Mouse (Mus musculus) neural tube, embryonic 12.5 days (tissue): ENCODE results near the gene Imp3. TPM values are rescaled to one million over a fixed set of nuclear protein-coding genes. Genes with fewer than 3 reads are reported as not detected.

Source experiments
- ATAC-seq: fragments of 200-750 bp; cut with Nextera tagmentation; 2 replicates; pipeline ENCODE4 v1.8.0; 2017; ENCODE audit warnings: low read depth, mild to moderate bottlenecking, moderate TSS enrichment, moderate library complexity; ENCODE audit not compliant: low FRiP score
- H3K27ac ChIP-seq: fragments of 300-500 bp; sonication (generic); 2 replicates; pipeline ENCODE4 v1.5.1; 2016
- H3K27me3 ChIP-seq: fragments of 300-500 bp; sonication (generic); replicated peaks from 2 replicates; pipeline ENCODE4 v1.6.1; 2016; ENCODE audit warnings: mild to moderate bottlenecking
- H3K36me3 ChIP-seq: fragments of 300-500 bp; sonication (generic); 2 replicates; pipeline ENCODE4 v1.6.1; 2016; ENCODE audit warnings: mild to moderate bottlenecking
- H3K4me1 ChIP-seq: fragments of 300-500 bp; sonication (generic); 2 replicates; pipeline ENCODE4 v1.6.1; 2016
- H3K4me2 ChIP-seq: fragments of 300-500 bp; sonication (generic); replicated peaks from 2 replicates; pipeline ENCODE4 v1.6.1; 2016; ENCODE audit warnings: mild to moderate bottlenecking
- H3K4me3 ChIP-seq: fragments of 300-500 bp; sonication (generic); 2 replicates; pipeline ENCODE4 v1.5.1; 2016
- H3K9ac ChIP-seq: fragments of 300-500 bp; sonication (generic); 2 replicates; pipeline ENCODE4 v1.6.1; 2016; ENCODE audit warnings: mild to moderate bottlenecking
- H3K9me3 ChIP-seq: fragments of 300-500 bp; sonication (generic); 2 replicates; pipeline ENCODE4 v1.6.1; 2016; ENCODE audit warnings: mild to moderate bottlenecking
- WGBS: fragments of 180-500 bp; shearing (Covaris S2); methylation state at CpG from one replicate; pipeline ENCODE4 v1.1.7; 2016; 5-methylcytosine and 5-hydroxymethylcytosine counted together
- polyA plus RNA-seq: library from polyadenylated mRNA; unstranded; fragments of >200 nt; fragmentation: Nextera tagmentation; extraction: Ambion mirVana; gene quantifications from 2 replicates; pipeline ENCODE4 v1.2.1, GENCODE M21; 2016

Gene Imp3
- polyA plus RNA-seq, result 67.8 and 71.7 TPM in 2 replicates

DNA sequence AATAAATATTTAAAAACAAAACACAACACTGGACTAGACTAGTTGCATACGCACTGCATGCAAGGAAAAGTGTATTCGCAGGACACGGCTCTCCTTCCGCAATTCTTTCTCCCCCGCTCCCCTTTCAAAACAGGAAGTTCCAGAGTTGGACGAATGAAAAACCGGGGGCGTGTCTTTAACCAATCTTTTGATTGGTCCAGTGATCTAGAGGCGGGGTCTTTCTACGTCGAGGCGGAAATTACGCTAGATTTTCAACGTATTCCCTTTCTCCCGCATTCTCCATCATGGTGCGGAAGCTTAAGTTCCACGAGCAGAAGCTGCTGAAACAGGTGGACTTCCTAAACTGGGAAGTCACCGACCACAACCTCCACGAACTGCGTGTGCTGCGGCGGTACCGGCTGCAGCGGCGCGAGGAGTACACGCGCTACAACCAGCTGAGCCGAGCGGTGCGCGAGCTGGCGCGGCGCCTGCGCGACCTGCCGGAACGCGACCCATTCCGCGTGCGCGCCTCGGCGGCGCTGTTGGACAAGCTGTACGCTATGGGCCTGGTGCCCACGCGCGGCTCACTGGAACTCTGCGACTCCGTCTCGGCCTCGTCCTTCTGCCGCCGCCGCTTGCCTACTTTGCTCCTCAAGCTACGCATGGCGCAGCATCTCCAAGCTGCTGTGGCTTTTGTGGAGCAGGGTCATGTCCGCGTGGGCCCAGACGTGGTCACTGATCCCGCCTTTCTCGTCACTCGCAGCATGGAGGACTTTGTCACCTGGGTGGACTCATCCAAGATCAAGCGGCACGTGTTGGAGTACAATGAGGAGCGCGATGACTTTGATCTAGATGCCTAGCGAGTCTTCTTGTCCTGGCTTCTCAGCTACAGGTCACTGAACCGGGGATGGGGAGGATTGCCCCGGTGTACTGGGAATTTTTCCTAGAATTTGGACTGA lies at the start of gene Imp3:
Imp3 (plus strand) TSS at position 253 of the 938 bp plus-strand sequence.
- Histone ChIP-seq H3K4me1 (peaks cover 15% of the 10 kb centered on the region), H3K36me3 (no peaks in the 10 kb centered on the region), H3K27me3 (no peaks in the 10 kb centered on the region), H3K27ac (peak within 1 kb of the TSS; percentile 65; the same call in 1 of the 2 replicates), H3K9me3 (no peaks in the 10 kb centered on the region), H3K9ac (peak within 1 kb of the TSS; percentile 65), H3K4me3 (peak within 1 kb of the TSS; percentile 59), H3K4me2 (peak within 1 kb of the TSS; percentile 91)
- ATAC-seq, result peak; percentile 92
- WGBS, result under 1% methylated on average over 73 of the region's 73 CpGs

DNA sequence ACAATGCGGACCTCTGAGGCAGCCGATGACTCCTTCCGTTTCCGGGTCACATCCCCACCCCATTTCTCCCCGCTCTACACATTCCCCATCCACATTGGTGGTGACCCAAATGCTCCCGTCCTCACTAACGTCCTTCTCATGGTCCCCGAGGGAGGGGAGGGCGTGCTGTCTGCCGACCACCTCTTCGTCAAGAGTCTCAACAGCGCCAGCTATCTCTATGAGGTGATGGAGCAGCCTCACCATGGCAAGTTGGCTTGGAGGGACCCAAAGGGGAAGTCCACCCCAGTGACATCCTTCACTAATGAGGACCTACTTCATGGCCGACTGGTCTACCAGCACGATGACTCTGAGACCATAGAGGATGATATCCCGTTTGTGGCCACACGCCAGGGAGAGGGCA lies 49.7 kb upstream of the Imp3 start:
- no peak overlapping the region for H3K27ac ChIP-seq
- H3K4me1 ChIP-seq, result peaks cover 7% of the 10 kb centered on the region; the same call in 1 of the 2 replicates
- H3K27me3 ChIP-seq, result 0 out of 2 replicates have a peak, but pooled peaks cover 3% of the 10 kb centered on the region
- 94% methylated on average over 16 of the region's 16 CpGs for WGBS
- H3K9me3 ChIP-seq, result no peaks in the 10 kb centered on the region
- no peaks in the 10 kb centered on the region; the same call in 1 of the 2 replicates for H3K36me3 ChIP-seq
- H3K4me2 ChIP-seq, result no peak overlapping the region
- H3K4me3 ChIP-seq, result no peak overlapping the region
- H3K9ac ChIP-seq, result no peak overlapping the region
- ATAC-seq, result no peak

DNA sequence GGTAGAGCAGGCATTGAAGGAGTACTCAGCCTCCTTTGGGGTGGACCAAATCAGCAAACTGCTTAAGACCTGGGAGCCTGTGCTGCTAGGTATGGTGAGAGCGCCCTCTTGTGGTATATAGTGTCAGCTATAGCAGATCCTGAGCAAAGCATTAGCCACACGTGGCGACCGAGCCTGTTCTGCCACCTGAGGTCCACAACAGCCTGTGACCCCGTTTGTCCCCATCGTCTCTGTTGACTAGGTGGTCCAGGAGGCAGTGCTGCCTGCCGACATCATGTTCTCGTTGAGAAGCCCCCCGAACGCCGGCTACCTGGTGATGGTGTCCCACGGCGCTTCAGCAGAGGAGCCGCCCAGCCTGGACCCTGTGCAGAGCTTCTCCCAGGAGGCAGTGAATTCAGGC lies 47.5 kb upstream of the Imp3 start:
- H3K4me1 ChIP-seq, result peaks cover 17% of the 10 kb centered on the region
- H3K9ac ChIP-seq, result peak overlapping the region; percentile 29; the same call in 1 of the 2 replicates
- H3K4me2 ChIP-seq, result peak overlapping the region; percentile 53
- 0 out of 2 replicates have a peak, but pooled peaks cover 3% of the 10 kb centered on the region for H3K27me3 ChIP-seq
- 9% methylated on average over 14 of the region's 14 CpGs for WGBS
- no peaks in the 10 kb centered on the region for H3K9me3 ChIP-seq
- H3K27ac ChIP-seq, result no peak overlapping the region
- H3K4me3 ChIP-seq, result peak overlapping the region; percentile 7; the same call in 1 of the 2 replicates
- peak; percentile 45; the same call in 1 of the 2 replicates for ATAC-seq
- H3K36me3 ChIP-seq, result no peaks in the 10 kb centered on the region; the same call in 1 of the 2 replicates

DNA sequence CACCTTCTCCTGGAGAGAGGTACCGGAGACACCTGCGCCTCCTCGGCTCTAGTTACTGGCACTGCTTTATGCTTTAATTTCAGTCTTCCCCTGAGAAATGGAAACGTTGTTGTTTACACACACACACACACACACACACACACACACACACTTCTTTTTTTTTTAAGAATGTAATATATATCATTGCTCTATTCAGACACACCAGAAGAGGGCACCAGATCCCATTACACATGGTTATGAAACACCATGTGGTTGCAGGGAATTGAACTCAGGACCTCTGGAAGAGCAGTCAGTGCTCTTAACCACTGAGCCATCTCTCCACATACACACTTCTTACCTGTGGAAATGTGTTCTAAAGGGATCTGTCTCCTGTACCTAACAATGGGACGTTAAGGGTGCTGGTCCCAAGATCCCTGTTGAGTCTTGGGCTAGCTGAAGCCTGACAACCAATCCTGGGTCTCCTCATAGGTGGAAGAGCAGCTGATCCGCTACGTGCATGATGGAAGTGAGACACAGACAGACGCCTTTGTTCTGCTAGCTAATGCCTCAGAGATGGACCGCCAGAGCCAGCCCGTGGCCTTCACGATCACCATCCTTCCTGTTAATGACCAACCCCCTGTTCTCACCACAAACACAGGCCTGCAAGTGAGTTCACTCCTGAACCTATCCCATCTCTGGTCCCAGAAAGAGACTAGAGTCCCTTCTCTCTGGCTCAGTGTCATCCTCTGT lies 46.6 kb upstream of the Imp3 start:
- Histone ChIP-seq H3K27me3 (0 out of 2 replicates have a peak, but pooled peaks cover 3% of the 10 kb centered on the region), H3K4me2 (no peak overlapping the region), H3K27ac (no peak overlapping the region), H3K36me3 (no peaks in the 10 kb centered on the region; the same call in 1 of the 2 replicates), H3K4me3 (no peak overlapping the region), H3K9ac (no peak overlapping the region), H3K9me3 (no peaks in the 10 kb centered on the region), H3K4me1 (peaks cover 17% of the 10 kb centered on the region)
- no peak for ATAC-seq
- 72% methylated on average over 11 of the region's 11 CpGs for WGBS

DNA sequence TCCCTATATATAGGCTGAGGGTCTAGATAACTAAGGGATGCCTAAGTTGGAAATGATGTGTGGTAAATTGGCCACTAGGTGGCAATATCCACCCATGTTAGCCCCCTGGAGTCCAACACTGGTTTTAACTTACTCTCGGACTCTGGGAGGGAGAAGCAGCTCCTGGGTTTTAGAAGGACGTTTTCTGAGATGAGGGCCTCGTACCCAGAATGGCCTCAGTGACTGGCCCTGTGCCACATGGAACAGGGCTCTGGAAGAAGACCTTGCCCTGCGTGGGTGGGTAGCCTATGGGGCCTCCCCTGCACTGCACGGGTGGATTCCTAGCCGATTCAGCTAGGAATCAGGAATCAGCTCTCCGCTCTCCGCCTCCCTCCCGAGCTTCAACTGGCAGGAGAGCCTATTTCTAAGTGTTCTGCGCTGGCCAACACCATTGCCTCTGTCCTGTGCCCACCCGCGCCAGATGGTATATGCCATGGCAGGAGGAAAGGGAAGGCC lies 45.7 kb upstream of the Imp3 start:
- Histone ChIP-seq H3K4me3 (no peak overlapping the region), H3K27me3 (0 out of 2 replicates have a peak, but pooled peaks cover 3% of the 10 kb centered on the region), H3K36me3 (no peaks in the 10 kb centered on the region; the same call in 1 of the 2 replicates), H3K9me3 (no peaks in the 10 kb centered on the region), H3K4me1 (peaks cover 17% of the 10 kb centered on the region), H3K4me2 (peak overlapping the region; percentile 44; the same call in 1 of the 2 replicates), H3K27ac (no peak overlapping the region), H3K9ac (no peak overlapping the region)
- WGBS, result 33% methylated on average over 12 of the region's 12 CpGs
- ATAC-seq, result 0 out of 2 replicates have a peak, but pooled peaks have one; percentile 51

DNA sequence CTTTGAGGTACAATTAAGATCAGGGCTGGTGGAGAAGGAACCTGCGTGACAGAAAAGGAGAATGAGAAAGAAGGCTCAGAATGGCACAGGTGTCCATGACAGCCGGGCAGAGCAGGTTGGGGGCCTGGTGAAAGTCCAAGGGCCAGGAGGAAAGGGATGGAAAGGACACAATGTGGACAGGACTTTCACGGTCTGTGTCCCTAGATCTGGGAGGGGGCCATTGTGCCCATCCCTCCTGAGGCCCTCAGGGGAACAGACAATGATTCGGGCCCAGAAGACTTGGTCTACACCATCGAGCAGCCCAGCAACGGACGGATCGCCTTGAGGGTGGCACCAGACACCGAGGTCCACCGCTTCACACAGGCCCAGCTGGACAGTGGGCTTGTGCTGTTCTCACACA lies 45.2 kb upstream of the Imp3 start:
- H3K4me3 ChIP-seq, result no peak overlapping the region
- no peak overlapping the region for H3K9ac ChIP-seq
- no peak for ATAC-seq
- H3K27ac ChIP-seq, result no peak overlapping the region
- 90% methylated on average over 10 of the region's 10 CpGs for WGBS
- H3K27me3 ChIP-seq, result 0 out of 2 replicates have a peak, but pooled peaks cover 3% of the 10 kb centered on the region
- H3K36me3 ChIP-seq, result no peaks in the 10 kb centered on the region
- H3K4me2 ChIP-seq, result no peak overlapping the region
- no peaks in the 10 kb centered on the region for H3K9me3 ChIP-seq
- H3K4me1 ChIP-seq, result peaks cover 17% of the 10 kb centered on the region

DNA sequence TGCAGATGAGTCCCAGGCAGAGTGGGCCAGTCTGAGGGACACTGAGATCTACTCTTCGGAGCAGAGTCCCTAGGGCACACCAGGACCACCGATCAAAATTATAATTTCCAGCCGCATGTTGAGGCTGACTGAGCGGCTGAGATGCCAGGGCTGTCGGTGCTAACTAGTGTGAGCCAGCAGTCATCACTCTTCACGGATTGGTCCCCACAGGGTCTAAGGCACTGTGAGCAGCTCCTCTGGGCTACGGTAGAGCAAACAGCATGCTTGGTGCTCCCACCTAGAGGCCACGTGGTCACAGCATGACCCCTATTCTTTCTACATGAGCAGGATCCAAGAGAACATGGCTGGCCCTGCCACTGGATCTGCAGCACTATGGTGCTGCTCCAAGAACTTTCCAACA lies 44.0 kb upstream of the Imp3 start:
- WGBS, result 70% methylated on average over 8 of the region's 8 CpGs
- H3K4me2 ChIP-seq, result no peak overlapping the region
- no peak overlapping the region for H3K27ac ChIP-seq
- no peak overlapping the region for H3K9ac ChIP-seq
- H3K9me3 ChIP-seq, result no peaks in the 10 kb centered on the region
- 0 out of 2 replicates have a peak, but pooled peaks cover 3% of the 10 kb centered on the region for H3K27me3 ChIP-seq
- H3K36me3 ChIP-seq, result no peaks in the 10 kb centered on the region
- no peak for ATAC-seq
- H3K4me3 ChIP-seq, result no peak overlapping the region
- peaks cover 17% of the 10 kb centered on the region for H3K4me1 ChIP-seq

DNA sequence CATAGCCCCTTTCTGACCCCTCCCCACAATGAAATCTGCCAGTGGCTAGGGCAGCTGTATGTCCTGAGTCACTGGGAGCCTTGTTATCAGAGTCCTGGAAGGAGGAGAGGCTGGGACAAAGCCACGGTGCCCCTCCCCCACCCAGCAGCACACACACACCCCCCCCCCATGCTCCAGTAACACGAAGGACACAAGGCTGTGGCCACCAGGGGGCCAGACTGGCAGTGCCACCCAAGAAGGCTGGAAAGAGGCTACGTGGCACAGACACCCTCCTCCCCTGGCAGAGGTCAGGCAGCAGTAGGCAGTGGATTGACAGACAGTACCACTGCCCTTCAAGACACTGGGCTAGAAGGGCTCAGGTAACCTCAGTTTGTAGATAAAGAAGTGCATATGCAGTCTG lies 43.3 kb upstream of the Imp3 start:
- Histone ChIP-seq H3K27ac (no peak overlapping the region), H3K4me2 (no peak overlapping the region), H3K9ac (no peak overlapping the region), H3K36me3 (no peaks in the 10 kb centered on the region), H3K9me3 (no peaks in the 10 kb centered on the region), H3K4me1 (peaks cover 17% of the 10 kb centered on the region), H3K27me3 (0 out of 2 replicates have a peak, but pooled peaks cover 3% of the 10 kb centered on the region), H3K4me3 (no peak overlapping the region)
- 0 out of 2 replicates have a peak, but pooled peaks have one; percentile 10 for ATAC-seq
- 23% methylated on average over 3 of the region's 3 CpGs for whole genome bisulfite sequencing

DNA sequence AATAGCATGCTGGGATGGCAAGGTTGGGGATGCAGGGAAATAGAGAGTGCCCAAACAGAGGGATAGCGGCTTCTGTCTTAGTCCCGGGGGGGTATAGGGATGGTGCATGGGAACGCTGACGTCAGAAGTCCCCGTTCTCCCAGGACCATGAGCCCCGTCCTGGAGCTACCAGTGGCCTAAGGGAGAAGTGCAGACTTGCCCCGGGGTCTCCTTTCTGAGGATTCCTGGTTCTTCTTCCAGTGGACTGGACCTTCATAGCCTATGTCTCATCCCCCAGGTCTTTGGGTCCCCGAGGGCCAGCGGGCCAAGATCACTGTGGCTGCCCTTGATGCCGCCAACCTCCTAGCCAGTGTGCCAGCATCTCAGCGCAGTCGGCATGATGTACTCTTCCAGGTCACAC lies 40.5 kb upstream of the Imp3 start:
- H3K27ac ChIP-seq, result no peak overlapping the region
- no peaks in the 10 kb centered on the region for H3K9me3 ChIP-seq
- H3K36me3 ChIP-seq, result no peaks in the 10 kb centered on the region
- 94% methylated on average over 12 of the region's 12 CpGs for WGBS
- no peak overlapping the region for H3K4me3 ChIP-seq
- no peak overlapping the region for H3K4me2 ChIP-seq
- H3K4me1 ChIP-seq, result peaks cover 15% of the 10 kb centered on the region
- H3K27me3 ChIP-seq, result no peaks in the 10 kb centered on the region
- ATAC-seq, result no peak
- H3K9ac ChIP-seq, result no peak overlapping the region

DNA sequence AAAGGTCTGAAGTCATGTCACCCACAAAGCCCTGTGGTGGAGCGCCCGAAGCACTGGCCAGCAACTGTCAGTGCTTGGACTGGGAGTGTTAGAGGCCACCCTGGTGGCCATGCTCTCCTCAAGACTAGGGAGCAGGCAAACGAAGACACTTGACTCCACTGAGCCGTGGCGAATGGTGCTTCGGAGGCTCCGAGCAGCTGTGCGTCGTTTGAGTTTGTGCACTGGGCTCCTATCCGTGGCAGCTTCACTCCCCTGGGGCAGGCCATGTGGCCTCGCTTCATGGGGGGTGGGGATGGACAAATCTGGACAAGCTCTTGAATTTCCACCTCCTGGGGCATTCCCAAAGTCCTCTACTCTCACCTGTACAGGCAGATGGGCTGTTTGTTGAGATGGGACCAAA lies 37.9 kb upstream of the Imp3 start:
- H3K36me3 ChIP-seq, result no peaks in the 10 kb centered on the region
- peaks cover 4% of the 10 kb centered on the region; the same call in 1 of the 2 replicates for H3K4me1 ChIP-seq
- no peak overlapping the region for H3K4me2 ChIP-seq
- WGBS, result 62% methylated on average over 11 of the region's 11 CpGs
- no peak overlapping the region for H3K4me3 ChIP-seq
- H3K9ac ChIP-seq, result no peak overlapping the region
- no peak for ATAC-seq
- H3K9me3 ChIP-seq, result no peaks in the 10 kb centered on the region
- H3K27ac ChIP-seq, result no peak overlapping the region
- H3K27me3 ChIP-seq, result no peaks in the 10 kb centered on the region

DNA sequence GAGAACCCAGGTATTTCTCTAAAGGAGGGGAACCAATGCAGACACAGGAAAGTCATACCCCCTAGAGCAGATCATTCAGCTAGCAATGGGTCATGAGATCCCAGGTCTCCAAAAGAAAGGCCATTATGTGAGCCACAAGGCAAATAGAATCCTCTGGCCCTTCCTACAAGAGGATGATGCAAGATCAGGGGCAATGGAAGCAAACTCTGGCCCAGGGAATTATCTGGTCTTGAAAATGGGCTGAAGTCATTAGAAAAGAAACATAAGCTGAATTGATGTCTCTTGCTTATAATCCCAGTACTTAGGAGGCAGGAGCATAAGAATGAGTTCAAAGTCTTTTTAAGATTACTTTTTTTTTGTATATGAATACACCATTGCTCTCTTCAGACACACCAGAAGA lies 37.2 kb upstream of the Imp3 start:
- Histone ChIP-seq H3K27ac (no peak overlapping the region), H3K4me3 (no peak overlapping the region), H3K9me3 (no peaks in the 10 kb centered on the region), H3K9ac (no peak overlapping the region), H3K4me2 (no peak overlapping the region), H3K4me1 (peaks cover 4% of the 10 kb centered on the region; the same call in 1 of the 2 replicates), H3K36me3 (no peaks in the 10 kb centered on the region), H3K27me3 (no peaks in the 10 kb centered on the region)
- ATAC-seq, result no peak

DNA sequence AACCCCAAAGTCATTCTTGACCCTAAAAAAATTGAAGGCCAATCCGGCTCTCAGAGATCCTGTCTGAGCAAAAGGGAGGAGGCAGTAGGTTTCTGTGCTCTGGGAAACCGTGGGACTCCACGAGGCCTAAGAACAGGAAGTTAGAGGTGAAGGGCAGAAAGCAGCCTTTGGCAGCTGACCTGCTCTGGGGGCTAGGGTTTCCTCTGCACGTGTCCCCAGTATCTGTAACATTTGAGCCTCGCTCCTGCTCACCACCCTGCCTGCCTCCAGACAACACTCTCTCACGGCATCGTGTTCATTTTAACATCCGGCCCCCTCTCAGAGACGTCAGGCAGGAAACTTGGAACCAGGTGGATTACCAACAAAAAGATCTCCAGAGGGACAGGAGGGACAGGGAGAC lies 36.7 kb upstream of the Imp3 start:
- H3K27ac ChIP-seq, result no peak overlapping the region

More for the DNA sequence above, 36.7 kb upstream of the Imp3 start:
- no peaks in the 10 kb centered on the region for H3K9me3 ChIP-seq
- no peak overlapping the region for H3K4me3 ChIP-seq
- H3K36me3 ChIP-seq, result no peaks in the 10 kb centered on the region
- H3K4me1 ChIP-seq, result peaks cover 4% of the 10 kb centered on the region; the same call in 1 of the 2 replicates
- H3K4me2 ChIP-seq, result no peak overlapping the region
- H3K9ac ChIP-seq, result no peak overlapping the region
- WGBS, result 65% methylated on average over 9 of the region's 9 CpGs
- no peak for ATAC-seq
- H3K27me3 ChIP-seq, result no peaks in the 10 kb centered on the region
